Mouse (Mus musculus): ENCODE measurements around the gene Bmp3. TPM values are rescaled to one million over a fixed set of nuclear protein-coding genes. Genes with fewer than 3 reads are reported as not detected.

Gene Bmp3
- polyA plus RNA-seq, 1 experiment, result not detected

GRCm38 (mm10) chr5:98844664-98845063 is 9.6 kb upstream of the Bmp3 start:
- TF ChIP-seq POLR2A (IDR thresholded peaks at IDR 0.05; ENCODE audit: borderline replicate concordance, low read depth, low read length) (no peak), CTCF (IDR thresholded peaks at IDR 0.05; ENCODE audit: low read depth, low read length) (no peak)
- Histone ChIP-seq H3K4me1 (ENCODE audit: control insufficient read depth, insufficient read depth, low read length) (no peaks in the 10 kb centered on the region), H3K27ac (ENCODE audit: insufficient read depth, low read depth, low read length) (no peak overlapping the region), H3K4me3 (ENCODE audit: insufficient read depth, low read length) (no peak overlapping the region)

- H3K27ac ChIP-seq (ENCODE audit: insufficient read depth, low read depth, low read length), result no peak overlapping the region
- no peaks in the 10 kb centered on the region for H3K4me1 ChIP-seq (ENCODE audit: control insufficient read depth, insufficient read depth, low read length)
- H3K4me3 ChIP-seq (ENCODE audit: insufficient read depth, low read length), result no peak overlapping the region
- TF ChIP-seq CTCF (IDR thresholded peaks at IDR 0.05; ENCODE audit: low read depth, low read length), result no peak
- no peak for TF ChIP-seq POLR2A (IDR thresholded peaks at IDR 0.05; ENCODE audit: borderline replicate concordance, low read depth, low read length)
These were observed 681 bp downstream of the Bmp3 start for GRCm38 (mm10) chr5:98854627-98855564.

DNA sequence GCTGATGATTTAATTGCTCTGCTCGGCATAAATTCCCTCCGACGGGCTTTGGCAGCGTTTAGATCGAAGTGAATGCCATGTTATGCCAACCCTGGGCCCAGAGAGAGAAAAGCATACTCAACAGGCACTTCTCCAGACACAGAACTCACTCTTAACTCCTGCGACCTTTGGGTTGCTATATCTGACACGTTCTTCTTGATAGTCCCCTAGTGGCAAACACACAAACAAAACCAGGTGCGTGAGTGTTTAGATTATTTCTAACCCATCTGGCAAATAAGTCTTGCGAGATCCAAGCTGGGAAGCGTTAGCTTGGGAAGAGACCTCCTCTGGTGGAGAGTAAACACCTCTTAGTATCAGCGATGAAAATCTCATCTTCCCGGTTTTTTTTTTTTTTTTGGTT is 1.5 kb downstream of the Bmp3 start:
- H3K27ac ChIP-seq (ENCODE audit: insufficient read depth, low read depth, low read length), result no peak overlapping the region
- H3K4me3 ChIP-seq (ENCODE audit: insufficient read depth, low read length), result no peak overlapping the region
- TF ChIP-seq POLR2A (IDR thresholded peaks at IDR 0.05; ENCODE audit: borderline replicate concordance, low read depth, low read length), result no peak
- no peak for TF ChIP-seq CTCF (IDR thresholded peaks at IDR 0.05; ENCODE audit: low read depth, low read length)
- no peaks in the 10 kb centered on the region for H3K4me1 ChIP-seq (ENCODE audit: control insufficient read depth, insufficient read depth, low read length)

- no peak overlapping the region for H3K4me3 ChIP-seq (ENCODE audit: insufficient read depth, low read length)
- H3K27ac ChIP-seq (ENCODE audit: insufficient read depth, low read depth, low read length), result no peak overlapping the region
- TF ChIP-seq POLR2A (IDR thresholded peaks at IDR 0.05; ENCODE audit: borderline replicate concordance, low read depth, low read length) (no peak), CTCF (IDR thresholded peaks at IDR 0.05; ENCODE audit: low read depth, low read length) (no peak)
- H3K4me1 ChIP-seq (ENCODE audit: control insufficient read depth, insufficient read depth, low read length), result no peaks in the 10 kb centered on the region
These were observed 2.1 kb downstream of the Bmp3 start for GRCm38 (mm10) chr5:98856356-98856755.

DNA sequence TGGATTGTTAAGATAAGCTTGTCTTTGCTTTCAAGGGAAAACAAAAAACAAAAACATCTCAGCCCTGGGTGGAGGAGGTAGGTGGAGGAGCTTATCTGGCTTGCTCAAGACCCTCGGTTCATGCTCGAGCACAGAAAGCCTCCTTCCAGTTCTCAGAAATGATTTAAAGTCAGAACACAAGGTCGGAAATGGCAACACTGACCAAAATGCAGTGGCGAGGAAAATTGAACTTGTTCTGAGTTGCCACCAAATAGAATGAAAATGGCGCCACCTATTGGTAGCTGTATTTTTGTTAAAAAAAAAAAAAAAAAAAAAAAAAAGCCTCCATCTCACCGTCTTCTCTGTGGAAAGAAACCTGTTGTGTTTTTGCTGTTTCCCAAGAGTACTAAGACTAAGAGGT is 9.7 kb downstream of the Bmp3 start:
- H3K4me3 ChIP-seq (ENCODE audit: insufficient read depth, low read length), result no peak overlapping the region
- TF ChIP-seq POLR2A (IDR thresholded peaks at IDR 0.05; ENCODE audit: borderline replicate concordance, low read depth, low read length), result no peak
- no peak for TF ChIP-seq CTCF (IDR thresholded peaks at IDR 0.05; ENCODE audit: low read depth, low read length)
- no peaks in the 10 kb centered on the region for H3K4me1 ChIP-seq (ENCODE audit: control insufficient read depth, insufficient read depth, low read length)
- no peak overlapping the region for H3K27ac ChIP-seq (ENCODE audit: insufficient read depth, low read depth, low read length)

DNA sequence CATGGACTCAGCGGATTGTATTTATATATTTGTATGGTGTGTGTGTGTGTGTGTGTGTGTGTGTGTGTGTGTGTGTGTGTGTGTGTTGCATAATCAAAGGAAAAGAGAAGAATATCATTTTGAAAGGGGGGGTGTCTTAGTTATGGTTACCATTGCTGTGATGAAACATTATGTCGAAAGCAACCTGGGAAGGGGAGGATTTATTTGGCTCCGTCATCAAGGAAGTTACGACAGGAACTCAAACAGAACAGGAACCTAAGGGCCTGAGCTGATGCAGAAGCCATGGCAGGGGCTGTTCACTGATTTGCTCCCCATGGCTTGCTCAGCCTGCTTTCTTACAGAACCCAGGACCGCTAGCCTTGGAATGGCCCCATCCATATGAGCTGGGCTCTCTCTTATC is 10.9 kb downstream of the Bmp3 start:
- Histone ChIP-seq H3K4me3 (ENCODE audit: insufficient read depth, low read length) (no peak overlapping the region), H3K27ac (ENCODE audit: insufficient read depth, low read depth, low read length) (no peak overlapping the region), H3K4me1 (ENCODE audit: control insufficient read depth, insufficient read depth, low read length) (no peaks in the 10 kb centered on the region)
- TF ChIP-seq POLR2A (IDR thresholded peaks at IDR 0.05; ENCODE audit: borderline replicate concordance, low read depth, low read length) (no peak), CTCF (IDR thresholded peaks at IDR 0.05; ENCODE audit: low read depth, low read length) (no peak)

- no peak for TF ChIP-seq POLR2A (IDR thresholded peaks at IDR 0.05; ENCODE audit: borderline replicate concordance, low read depth, low read length)
- no peak for TF ChIP-seq CTCF (IDR thresholded peaks at IDR 0.05; ENCODE audit: low read depth, low read length)
- Histone ChIP-seq H3K4me1 (ENCODE audit: control insufficient read depth, insufficient read depth, low read length) (no peaks in the 10 kb centered on the region), H3K27ac (ENCODE audit: insufficient read depth, low read depth, low read length) (no peak overlapping the region), H3K4me3 (ENCODE audit: insufficient read depth, low read length) (no peak overlapping the region)
These were observed 21.8 kb downstream of the Bmp3 start for GRCm38 (mm10) chr5:98876056-98876455.

GRCm38 (mm10) chr5:98878891-98879290 is 24.7 kb downstream of the Bmp3 start:
- no peaks in the 10 kb centered on the region for H3K4me1 ChIP-seq (ENCODE audit: control insufficient read depth, insufficient read depth, low read length)
- no peak overlapping the region for H3K27ac ChIP-seq (ENCODE audit: insufficient read depth, low read depth, low read length)
- no peak overlapping the region for H3K4me3 ChIP-seq (ENCODE audit: insufficient read depth, low read length)
- no peak for TF ChIP-seq POLR2A (IDR thresholded peaks at IDR 0.05; ENCODE audit: borderline replicate concordance, low read depth, low read length)
- no peak for TF ChIP-seq CTCF (IDR thresholded peaks at IDR 0.05; ENCODE audit: low read depth, low read length)

DNA sequence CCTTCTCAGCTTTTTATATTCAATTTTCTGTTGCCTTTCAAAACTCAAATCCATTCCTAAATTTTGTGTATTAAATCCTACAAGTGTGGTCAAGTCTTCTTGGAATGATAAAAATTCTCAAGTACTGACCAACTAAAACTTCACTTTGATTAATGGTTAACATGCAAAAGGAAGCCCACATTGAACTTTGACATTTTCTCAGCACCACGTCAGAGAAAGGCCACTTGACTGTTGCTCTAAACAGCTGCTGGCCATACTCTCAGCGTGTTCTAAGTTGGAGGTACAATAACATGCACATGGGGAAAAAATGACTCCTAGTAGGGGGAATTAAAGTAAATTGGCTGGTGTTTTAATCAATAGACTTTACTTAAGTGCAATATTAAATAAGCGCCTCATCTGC is 27.9 kb downstream of the Bmp3 start:
- Histone ChIP-seq H3K4me1 (ENCODE audit: control insufficient read depth, insufficient read depth, low read length) (no peaks in the 10 kb centered on the region), H3K4me3 (ENCODE audit: insufficient read depth, low read length) (no peak overlapping the region), H3K27ac (ENCODE audit: insufficient read depth, low read depth, low read length) (no peak overlapping the region)
- TF ChIP-seq CTCF (IDR thresholded peaks at IDR 0.05; ENCODE audit: low read depth, low read length), result no peak
- TF ChIP-seq POLR2A (IDR thresholded peaks at IDR 0.05; ENCODE audit: borderline replicate concordance, low read depth, low read length), result no peak

DNA sequence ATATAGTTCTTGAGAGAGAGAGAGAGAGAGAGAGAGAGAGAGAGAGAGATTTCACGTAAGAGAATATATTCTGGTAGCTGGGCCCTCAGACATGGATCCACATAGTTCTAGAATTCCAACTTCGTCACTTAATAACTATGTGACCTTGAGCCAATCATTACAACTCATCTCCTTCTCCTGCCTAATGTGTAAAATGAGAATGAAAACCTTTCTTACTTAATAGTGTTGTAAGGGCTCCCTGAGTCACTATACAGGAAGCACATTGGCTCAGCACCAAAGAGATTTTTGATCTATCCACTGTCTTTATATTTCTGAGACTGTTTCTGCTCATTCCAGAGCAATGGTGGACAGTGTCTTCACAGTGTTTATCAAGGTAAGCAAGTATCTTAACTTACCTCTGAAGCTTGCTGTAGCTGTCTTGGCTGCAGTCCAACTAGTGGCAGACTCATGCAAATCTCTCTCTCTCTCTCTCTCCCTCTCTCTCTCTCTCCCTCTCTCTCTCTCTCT is 36.4 kb downstream of the Bmp3 start:
- TF ChIP-seq CTCF (IDR thresholded peaks at IDR 0.05; ENCODE audit: low read depth, low read length) (no peak), POLR2A (IDR thresholded peaks at IDR 0.05; ENCODE audit: borderline replicate concordance, low read depth, low read length) (no peak)
- Histone ChIP-seq H3K27ac (ENCODE audit: insufficient read depth, low read depth, low read length) (no peak overlapping the region), H3K4me3 (ENCODE audit: insufficient read depth, low read length) (no peak overlapping the region), H3K4me1 (ENCODE audit: control insufficient read depth, insufficient read depth, low read length) (no peaks in the 10 kb centered on the region)

All from bone marrow macrophage, adult 2 months (primary cell).